Mouse (Mus musculus) heart, adult 11 months (tissue): ENCODE results near the gene Gtse1.
"Not testable (repeated sequence)": the region's sequence is repeated elsewhere in the genome, so short reads cannot be mapped to it uniquely, and the experiment has no call there.

Experiments used
- DNase-seq: peaks from one replicate; pipeline ENCODE4 v3.0.0; 2022

Gtse1 gene

GRCm38 (mm10) chr15:85859490-85860031 lies at the start of gene Gtse1:
Gene Gtse1, plus strand, starts transcription at chr15:85859745.
- peak; percentile 100 for DNase-seq

- DNase-seq: no peak
Measured at GRCm38 (mm10) chr15:85810462-85810805, 49.1 kb upstream of the Gtse1 start.

DNA sequence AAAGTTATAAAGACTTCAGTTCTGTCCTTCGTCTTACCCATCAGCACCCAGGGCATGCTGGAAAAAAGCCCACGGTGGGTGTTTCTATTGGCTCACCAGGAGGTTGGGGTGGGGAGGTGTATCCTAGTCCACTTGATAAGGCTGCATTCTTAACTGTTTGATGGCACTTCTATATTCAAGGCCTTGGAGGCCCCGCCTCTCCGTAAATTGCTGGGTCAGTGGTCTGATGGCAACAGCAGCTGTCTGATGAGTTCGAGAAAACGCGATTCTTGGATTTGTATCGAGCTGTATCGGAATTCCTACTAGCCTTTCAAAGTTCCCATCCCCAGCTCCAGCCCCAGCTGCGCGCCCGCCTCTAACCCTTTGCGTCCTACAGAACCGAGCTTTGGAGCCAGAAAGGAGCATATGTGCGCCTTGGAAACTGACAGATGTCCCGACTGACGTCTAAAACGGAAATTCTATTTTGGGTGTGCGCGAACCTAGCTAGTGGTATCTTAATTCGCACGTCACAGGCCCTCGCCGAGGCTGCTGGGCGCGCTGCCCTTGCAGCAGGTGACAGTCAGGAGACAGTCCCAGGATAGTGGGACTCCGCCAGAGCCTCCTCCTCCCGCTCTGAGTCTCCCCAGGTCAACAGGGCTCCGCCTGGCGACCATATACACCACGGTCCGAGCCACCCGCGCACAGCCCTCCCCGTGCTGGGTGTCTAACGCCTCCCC lies 48.6 kb upstream of the Gtse1 start:
- peak; percentile 97 for DNase-seq

DNA sequence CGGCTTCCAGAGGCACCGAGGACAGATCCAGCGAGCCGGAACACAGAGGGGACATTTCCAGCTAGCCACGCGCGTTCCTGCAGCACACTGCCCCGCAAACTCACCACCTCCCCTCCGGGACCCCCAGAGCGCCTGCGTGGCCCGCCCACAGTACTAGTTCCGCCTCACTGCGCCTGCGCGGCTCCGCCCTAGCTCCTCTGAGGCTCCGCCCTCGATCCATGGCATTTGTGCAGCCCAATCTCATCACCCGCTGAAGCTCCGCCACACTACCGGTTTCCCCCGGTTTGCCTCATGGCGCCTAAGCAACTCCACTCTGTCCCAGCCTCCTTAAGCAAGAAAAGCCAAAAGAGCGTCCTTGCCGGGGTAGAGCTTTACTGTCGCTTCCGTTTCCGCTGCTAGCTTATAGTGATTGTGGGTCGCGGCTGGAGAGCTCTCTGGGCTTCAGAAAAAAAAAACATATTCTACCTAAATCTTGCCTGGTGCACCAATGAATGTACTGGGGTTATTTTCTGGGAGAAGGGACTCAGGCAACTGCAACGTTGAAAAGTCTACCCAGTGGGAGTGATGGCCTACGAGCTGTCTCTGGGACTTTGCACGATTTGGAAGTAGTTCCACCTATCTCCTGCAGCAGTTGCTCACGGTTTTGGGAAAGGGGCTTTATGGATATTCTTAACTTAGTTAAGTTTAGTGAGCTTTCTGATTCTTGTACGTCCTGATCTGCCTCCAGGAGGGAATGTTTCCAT lies 47.8 kb upstream of the Gtse1 start, which contains the start of gene Cdpf1:
TSS of gene Cdpf1 (minus strand) at position 163 of the 743 bp plus-strand sequence.
- DNase-seq: peak; percentile 100

- no peak for DNase-seq
Measured at GRCm38 (mm10) chr15:85813428-85813827, 46.1 kb upstream of the Gtse1 start.

DNA sequence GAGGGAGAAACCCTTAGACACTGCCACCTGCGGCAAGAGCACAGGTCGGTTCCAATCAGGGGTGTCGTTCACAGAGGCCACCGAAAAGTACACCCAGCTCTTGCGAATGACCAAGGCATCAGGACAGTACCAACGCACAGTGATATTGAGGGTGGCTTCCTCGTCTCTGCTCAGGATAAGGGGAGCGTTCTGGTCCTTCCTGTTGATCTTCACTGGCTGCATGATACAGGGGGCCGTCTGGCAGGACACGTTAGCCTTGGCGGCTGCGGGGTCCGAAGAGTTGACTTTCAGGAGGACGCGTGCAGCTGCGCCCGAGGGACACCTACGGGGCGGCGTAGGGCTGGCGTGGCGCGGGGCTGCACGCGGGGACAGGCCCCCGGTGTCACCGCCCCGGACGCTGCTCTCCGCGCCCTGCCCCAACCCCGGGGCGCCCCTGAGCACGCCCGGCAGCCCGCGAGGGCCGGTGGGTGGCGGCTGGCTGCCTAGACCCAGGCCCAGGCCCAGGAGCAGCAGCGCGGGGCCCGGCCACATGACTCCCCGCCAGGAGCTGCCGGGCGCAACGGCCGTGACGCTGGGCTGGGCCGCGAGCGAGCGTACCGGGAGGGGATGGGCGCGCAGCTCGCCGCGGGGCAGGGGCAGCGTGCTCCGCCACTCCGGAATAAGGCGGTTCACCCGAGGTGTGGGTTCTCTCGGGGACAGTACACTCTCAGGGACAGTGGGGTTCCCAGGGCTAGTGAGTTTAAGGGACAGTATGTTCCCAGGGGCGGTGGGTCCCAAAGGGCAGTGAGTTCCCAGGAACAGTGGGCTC lies 38.1 kb upstream of the Gtse1 start, which contains the start of gene Pkdrej:
TSS of gene Pkdrej (minus strand) at position 532 of the 808 bp plus-strand sequence.
- peak; percentile 95 for DNase-seq

GRCm38 (mm10) chr15:85822011-85822359 lies 37.6 kb upstream of the Gtse1 start:
- no peak for DNase-seq

- DNase-seq: no peak
Measured at GRCm38 (mm10) chr15:85826676-85827075, 32.9 kb upstream of the Gtse1 start.

DNA sequence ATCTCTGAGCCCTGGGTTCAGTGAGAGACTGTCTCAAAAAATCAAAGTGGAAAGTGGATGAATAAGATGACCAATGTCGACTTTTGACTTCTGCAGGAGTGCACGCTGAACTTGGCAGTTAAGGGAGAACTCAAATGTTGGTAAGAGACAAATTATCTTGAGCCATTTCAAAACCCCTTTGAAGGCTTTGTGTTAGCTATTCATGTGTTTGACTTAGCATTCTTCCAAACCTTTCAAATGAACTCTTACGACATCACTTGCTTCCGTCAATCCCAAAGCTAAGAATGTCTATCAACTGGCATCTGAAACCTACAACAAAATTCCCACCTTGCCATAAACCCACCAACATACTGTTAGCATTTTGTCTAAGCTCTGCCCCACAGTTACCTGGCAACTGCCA lies 31.5 kb upstream of the Gtse1 start:
- DNase-seq: no peak

- DNase-seq: no peak
Measured at GRCm38 (mm10) chr15:85829470-85829869, 30.1 kb upstream of the Gtse1 start.

- DNase-seq: peak; percentile 100
Measured at GRCm38 (mm10) chr15:85831954-85832590, 27.5 kb upstream of the Gtse1 start, which contains the start of gene Ttc38. Gene Ttc38, plus strand, starts transcription at chr15:85832306.

DNA sequence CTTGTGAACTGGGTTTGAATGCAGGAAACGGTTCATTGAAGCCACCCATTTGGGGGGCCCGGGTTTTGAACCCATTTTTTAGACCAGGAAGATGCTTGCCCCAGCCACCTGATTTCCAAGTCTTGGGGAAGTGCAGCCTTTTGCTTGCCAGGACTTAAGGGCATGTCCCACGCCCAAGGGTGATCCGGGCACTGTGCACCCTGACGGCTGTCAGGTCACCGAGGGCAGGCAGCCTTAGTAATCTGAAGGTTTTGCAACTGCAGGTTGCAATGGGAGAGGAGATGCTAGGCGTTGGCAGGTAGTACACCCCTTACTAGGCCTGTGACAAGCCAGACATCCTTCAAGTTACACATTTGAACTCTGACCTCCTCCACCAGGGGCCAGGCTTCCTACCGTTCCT lies 26.9 kb upstream of the Gtse1 start:
- DNase-seq: no peak

- no peak for DNase-seq
Measured at GRCm38 (mm10) chr15:85835335-85835734, 24.2 kb upstream of the Gtse1 start.

DNA sequence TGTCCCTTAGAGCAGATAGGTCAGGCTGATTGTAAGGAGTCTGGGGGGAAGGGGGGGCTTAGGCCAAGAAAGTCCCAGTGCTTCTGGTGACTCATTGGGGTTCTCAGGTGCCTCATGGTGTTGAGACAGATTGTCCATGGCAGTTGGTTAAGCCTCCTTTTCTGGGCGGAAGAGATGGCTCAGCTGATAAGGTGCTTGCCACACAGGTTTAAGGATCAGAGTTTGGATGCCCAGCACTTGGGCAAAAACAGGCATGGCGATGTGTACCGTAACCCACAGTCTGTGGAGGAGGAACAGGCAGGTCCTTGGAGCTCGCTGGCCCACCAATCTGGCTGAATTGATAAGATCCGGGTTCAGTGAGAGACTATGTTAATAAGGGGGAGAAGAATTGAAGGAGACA lies 22.7 kb upstream of the Gtse1 start:
- DNase-seq: no peak

GRCm38 (mm10) chr15:85840983-85841382 lies 18.6 kb upstream of the Gtse1 start:
- no peak for DNase-seq

GRCm38 (mm10) chr15:85841796-85842360 lies 17.7 kb upstream of the Gtse1 start:
- no peak for DNase-seq

DNA sequence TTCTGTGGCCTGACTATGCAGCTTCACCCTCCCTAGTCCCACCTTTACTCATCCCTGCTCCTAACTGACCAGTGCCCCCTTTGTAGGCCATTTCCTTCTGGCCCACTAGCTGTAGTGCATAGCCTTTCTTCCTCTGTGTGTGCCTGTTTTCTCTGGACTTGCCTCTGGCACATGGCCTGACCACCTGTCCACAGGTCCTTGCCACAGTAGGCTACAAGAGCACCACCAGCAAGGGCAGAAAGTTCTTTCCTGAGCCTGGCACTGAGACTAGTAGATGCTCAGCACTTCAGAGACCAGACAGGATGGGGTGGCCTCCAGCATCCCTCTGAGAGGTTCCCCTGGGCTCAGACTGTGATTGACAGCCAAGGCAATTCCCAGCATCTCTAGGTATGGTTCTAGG lies 14.5 kb upstream of the Gtse1 start:
- DNase-seq: no peak

DNA sequence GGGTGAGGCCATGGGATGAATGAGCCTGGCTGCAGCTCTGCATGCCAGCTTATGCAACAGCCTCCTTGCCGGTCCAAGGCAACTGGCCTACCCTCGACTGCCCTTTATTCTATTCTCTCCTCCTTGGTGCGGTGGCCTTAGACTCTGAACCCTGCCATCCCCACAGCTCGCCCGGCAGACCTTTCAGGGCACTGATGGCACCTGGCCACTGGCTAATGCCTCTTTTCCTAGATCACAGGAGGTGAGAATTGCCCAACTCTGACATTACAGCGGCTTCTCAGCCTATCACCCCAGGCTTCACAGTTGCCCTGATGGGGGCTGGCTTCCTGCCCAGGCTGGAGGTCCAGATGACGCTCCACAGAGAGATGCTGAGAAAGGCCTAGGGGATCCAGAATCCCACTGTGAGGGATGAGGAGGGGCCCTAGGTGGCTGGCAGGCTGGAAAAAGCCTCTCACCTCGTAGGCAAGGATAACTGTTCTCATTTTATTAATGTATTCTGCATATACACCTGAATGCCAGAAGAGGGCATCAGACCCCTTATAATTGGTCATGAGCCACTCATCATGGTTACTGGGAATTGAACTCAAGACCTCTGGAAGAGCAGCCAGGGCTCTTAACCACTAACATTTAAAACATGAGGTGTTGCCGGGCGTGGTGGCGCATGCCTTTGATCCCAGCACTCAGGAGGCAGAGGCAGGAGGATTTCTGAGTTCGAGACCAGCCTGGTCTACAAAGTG lies 7.7 kb upstream of the Gtse1 start:
- DNase-seq: no peak

DNA sequence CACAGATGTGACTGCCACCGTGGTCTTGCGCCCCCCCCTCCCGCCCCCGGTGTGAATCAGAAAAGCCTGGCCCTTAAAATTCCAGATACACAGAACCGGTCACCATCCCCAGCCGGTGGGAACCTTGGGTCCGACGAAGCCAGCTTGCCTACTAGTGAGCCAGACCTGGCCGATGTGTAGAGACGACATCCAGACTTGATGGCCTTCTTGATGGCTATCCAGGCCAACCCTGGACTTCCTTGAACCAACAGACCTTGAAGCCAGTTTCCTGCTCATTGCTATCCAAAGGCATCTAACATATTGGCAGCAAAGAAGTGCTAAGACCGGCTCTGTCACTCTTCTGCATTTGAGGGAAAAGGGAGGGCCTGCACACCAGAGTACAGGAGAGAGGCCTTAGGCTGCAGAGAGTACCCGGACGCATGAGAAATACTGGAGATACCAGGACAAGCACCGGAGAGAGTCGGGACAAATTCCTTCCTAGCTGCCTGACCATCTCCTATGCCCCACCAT lies 510 bp upstream of the Gtse1 start:
- no peak for DNase-seq

DNA sequence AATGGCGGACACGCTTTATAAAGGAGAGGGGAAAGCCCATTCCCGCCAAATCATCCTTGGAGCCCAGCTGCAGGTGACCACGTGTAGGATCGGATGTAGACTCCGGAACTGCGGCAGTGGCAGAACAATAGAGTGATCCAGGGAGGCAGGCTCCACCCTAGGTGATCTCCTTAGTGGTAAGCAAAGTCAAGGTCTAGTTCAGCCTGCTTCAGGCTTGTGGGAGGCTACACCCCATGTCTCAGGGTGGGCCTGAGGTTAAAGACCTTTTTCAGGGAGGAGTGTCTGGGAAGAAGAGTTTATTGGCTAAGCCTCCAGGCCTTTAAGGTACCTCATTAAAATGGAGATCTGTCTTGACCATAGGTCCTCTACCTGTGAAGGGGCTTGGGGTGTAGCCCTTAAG lies 6.4 kb downstream of the Gtse1 start:
- not testable (repeated sequence) for DNase-seq

DNA sequence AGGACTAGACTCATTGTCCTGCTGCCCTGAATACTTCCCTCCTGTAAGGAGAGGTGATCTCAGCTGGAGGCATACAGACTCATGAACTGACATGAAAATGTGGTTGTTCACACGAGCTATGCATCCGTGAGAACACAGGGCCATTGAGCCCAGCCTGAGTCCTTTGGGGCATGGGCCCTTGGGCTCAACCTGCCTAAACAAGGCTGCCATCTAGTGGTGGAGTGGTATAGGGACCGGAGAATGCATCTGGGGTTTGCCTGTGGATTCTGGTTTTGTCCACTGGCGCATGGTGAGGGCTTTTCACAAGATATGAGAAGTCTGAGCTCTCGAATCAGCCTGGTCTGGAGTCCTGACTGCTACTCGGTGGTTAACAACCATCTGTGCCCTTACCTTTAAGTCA lies 8.2 kb downstream of the Gtse1 start:
- peak; percentile 95 for DNase-seq
